Mouse (Mus musculus): Measurements from ENCODE around the gene Hras.

The Hras gene

GRCm38 (mm10) chr7:141175068-141175467 lies 18.7 kb downstream of the Hras start:
- in situ Hi-C loops (cut with MseI, MboI): loop anchor here (5.0 kb wide), 1 partner anchor 83 kb away; no protein-coding TSS in a partner anchor

- in situ Hi-C loops (cut with MseI, MboI): no loop called here
Observed at GRCm38 (mm10) chr7:141173323-141173850, 20.4 kb downstream of the Hras start.

- in situ Hi-C loops (cut with MseI, MboI): no loop called here
Observed at GRCm38 (mm10) chr7:141172116-141173006, 21.4 kb downstream of the Hras start, which contains the start of gene Rnh1. Rnh1 (minus strand) TSS chr7:141172857.

DNA sequence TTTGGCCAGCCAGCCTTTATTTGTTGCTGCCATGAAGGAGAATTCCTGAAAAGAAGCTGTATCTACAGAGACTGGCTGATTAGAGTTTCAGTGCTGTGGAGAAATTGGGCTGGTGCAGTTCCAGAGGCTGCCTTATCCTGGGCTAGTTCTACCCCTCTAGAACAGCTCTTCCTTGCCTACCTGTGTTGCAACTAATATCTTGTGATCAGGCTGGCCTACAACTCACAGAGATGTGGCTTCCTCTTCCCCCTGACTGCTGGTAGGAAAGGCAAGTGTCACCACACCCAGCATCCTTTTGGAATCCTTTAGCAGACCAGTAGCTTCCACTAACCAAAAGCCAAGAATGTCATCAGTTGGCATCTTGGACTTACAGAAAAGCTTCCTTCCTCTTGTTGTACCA lies 23.9 kb downstream of the Hras start:
- in situ Hi-C loops (cut with MseI, MboI): no loop called here

DNA sequence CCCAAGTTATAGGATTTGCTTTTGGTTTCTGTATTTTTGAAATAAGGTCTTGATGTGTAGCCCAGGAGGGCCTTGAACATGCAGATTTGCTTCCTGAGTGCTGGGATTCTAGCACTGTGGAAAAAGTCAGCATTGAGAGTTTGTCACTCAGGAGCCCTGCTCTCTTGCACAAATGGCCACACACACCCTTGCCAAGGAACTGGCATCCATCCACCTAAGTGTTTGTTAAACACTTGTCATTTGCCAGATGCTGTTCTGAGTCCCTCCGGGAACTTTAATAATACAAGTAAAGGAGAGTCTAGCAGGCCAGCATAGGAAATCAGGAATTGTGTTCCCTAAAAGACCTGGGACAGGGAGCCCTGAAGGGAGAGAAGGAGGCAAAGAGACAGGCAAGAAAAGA lies 24.5 kb downstream of the Hras start:
- in situ Hi-C loops (cut with MseI, MboI): no loop called here

DNA sequence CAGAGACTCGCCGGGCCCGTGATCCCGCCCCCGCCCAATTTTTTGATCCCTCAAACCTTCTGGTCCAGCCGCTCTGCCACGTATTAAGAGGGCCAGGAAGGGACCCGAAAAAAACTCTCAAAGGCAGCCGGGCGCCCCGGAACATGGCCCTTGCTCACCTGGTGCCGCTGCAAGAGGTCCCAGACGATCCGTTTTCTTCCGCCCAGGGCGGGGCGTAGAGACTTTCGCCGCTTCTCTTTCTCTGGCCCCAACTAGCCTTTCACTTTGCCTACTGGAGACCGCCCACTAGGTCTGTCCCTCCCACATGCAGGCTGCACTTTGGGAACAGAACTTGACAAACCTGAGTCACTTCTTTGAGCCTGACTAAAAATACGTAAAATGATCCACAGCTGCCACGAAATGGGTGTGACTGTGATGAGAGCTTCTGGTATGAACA lies 25.3 kb downstream of the Hras start:
- in situ Hi-C loops (cut with MseI, MboI): no loop called here

DNA sequence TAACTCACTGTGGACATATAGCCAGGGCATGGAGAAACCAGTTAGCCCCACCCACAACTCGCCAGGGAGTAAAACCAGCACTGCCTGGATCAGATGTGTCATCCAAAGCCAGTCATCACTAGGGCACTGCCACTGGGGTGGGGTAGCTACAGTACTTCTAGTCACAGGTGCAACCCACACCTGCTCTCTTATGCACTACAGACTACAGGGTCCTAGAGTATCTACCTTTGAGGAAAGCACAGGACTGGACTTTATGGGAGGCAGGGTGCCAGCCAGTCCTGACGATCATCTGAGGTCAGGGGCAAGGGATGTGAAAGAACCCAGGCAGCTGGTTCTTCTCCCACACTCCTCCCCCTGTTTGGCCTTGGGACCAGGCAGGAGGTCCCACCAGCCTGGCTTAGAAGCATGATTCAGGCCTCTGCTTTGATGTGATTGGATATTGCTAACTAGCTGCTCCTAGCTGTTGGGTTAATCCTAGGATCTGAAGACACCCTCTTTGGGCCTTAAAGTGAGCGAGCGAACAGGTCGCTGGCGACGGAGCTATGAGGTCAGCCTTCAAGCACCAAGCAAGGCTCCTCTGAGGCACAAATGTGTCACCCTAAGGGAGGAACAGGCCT lies 25.8 kb downstream of the Hras start:
- in situ Hi-C loops (cut with MseI, MboI): no loop called here

DNA sequence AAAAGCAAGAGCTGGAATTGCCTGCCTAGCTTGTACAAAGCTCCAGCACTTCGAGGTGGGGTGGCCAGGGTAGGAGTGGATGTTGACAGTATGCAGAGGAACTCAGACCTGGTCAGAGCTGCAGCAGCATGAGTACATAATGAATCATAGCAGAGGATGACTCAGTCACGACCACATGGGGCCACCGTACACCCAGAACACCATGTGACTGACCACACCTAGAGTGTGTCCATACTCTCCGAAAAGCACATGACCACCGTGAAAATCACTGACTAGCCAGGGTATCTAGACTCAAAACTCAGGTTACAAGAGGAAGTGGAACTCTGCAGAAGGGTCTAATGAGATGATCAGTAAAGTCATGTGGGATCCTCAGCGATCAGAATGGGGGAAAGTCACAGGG lies 29.0 kb downstream of the Hras start:
- in situ Hi-C loops (cut with MseI, MboI): no loop called here

DNA sequence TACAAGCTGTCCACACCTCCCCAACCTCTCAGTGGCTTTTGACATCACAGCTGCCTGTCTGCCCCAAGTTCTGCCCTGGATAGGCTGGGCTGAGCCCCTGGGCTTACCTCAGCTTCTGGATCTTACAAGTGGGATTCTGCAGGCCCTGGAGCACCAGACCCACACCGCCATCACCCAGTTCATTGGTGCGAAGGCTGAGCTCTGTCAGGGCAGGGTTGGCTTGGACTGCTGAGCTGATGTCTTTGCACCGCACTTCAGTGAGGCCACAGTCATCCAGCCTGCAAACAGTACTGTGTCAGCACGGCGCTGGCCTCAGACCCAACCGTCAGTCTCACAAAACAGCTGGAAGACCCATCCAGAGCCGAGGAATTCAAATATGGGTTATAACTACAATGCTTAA lies 29.4 kb downstream of the Hras start:
- in situ Hi-C loops (cut with MseI, MboI): no loop called here

GRCm38 (mm10) chr7:141155362-141155761 lies 38.4 kb downstream of the Hras start:
- in situ Hi-C loops (cut with MseI, MboI): no loop called here

- in situ Hi-C loops (cut with MseI, MboI): no loop called here
Observed at GRCm38 (mm10) chr7:141148639-141149038, 45.2 kb downstream of the Hras start.

GRCm38 (mm10) chr7:141147044-141147443 lies 46.8 kb downstream of the Hras start:
- in situ Hi-C loops (cut with MseI, MboI): no loop called here

GRCm38 (mm10) chr7:141146043-141146595 lies 47.7 kb downstream of the Hras start:
- in situ Hi-C loops (cut with MseI, MboI): no loop called here

DNA sequence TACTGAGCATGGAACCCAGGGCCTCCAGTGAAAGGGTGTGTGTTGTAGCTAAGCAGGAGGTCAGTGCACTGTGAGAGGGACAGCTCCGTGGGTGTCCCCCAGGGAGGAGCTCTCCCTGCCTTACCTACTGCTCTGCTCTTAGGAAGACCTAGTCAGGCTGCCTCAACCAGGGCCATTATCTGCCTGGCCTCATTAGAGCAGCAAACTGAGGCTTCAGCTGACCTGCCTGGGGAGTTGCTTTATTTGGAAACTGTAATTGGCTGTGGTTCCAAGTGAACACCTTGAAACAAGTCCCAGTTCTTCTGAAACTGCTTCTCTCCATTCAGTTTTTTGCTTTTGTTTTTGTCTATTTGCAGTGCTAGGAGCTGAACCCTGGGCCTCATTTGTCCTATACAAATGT lies 48.4 kb downstream of the Hras start:
- in situ Hi-C loops (cut with MseI, MboI): no loop called here

- in situ Hi-C loops (cut with MseI, MboI): no loop called here
Observed at GRCm38 (mm10) chr7:141144650-141145049, 49.2 kb downstream of the Hras start.

DNA sequence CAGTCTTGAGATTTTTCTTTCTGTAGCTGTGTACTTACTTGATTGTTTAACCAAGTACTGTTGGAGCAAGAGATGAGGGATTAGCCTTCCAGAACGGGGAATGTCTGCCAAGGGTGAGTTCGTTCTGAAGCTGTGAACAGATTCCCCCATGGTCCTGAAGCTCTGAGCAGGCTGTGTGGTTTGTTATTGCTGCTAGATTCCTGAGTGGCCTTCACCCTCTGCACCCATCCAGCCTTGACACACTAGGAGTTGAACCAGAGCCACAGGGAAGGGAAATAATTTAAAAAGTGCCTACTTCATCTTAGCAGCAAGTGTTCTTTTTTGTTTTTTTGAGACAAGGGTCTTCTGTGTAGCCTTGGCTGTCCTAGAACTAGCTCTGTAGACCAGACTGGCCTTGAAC lies 49.9 kb downstream of the Hras start:
- in situ Hi-C loops (cut with MseI, MboI): no loop called here

- in situ Hi-C loops (cut with MseI, MboI): no loop called here
Observed at GRCm38 (mm10) chr7:141143112-141143511, 50.7 kb downstream of the Hras start.

DNA sequence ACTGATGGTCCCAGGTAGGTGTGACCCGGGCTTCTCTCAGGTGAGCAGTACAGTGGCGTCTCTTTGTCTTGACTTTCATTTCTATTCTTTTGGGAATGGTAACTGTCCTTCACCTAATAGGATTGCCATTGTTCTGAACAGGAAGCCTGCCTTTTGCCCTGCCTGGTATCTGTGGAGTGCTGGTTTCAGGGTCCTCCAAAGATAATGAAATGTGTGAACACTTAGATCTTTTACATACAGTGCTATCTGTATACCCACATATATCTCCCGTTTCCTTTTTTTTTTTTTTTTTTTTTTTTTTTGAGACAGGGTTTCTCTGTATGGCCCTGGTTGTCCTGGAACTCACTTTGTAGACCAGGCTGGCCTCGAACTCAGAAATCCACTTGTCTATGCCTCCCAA lies 52.5 kb downstream of the Hras start:
- in situ Hi-C loops (cut with MseI, MboI): no loop called here

Measured in mouse trophoblast stem cell (cell line).